Mouse (Mus musculus) liver, embryonic 16.5 days (tissue): Measurements from ENCODE around the gene Bub1b. TPM values are rescaled to one million over a fixed set of nuclear protein-coding genes. Genes with fewer than 3 reads are reported as not detected.
"Not testable (repeated sequence)": the region's sequence is repeated elsewhere in the genome, so short reads cannot be mapped to it uniquely, and the experiment has no call there.

Source experiments
- ATAC-seq: fragments of 200-750 bp; cut with Nextera tagmentation; 2 replicates; pipeline ENCODE4 v1.8.0; 2017; ENCODE audit warnings: low read depth, mild to moderate bottlenecking, moderate number of reproducible peaks, moderate library complexity
- H3K27ac ChIP-seq: fragments of 300-500 bp; sonication (generic); 2 replicates; pipeline ENCODE4 v1.5.1; 2014; ENCODE audit warnings: mild to moderate bottlenecking, low read length
- H3K27me3 ChIP-seq: fragments of 300-500 bp; sonication (generic); 2 replicates; pipeline ENCODE4 v1.6.1; 2014; ENCODE audit warnings: low read depth, low read length, mixed read lengths; ENCODE audit not compliant: control insufficient read depth, insufficient read depth
- H3K36me3 ChIP-seq: fragments of 300-500 bp; sonication (generic); 2 replicates; pipeline ENCODE4 v1.6.1; 2014; ENCODE audit warnings: mild to moderate bottlenecking; ENCODE audit not compliant: control insufficient read depth, insufficient read depth
- H3K4me1 ChIP-seq: fragments of 300-500 bp; sonication (generic); 2 replicates; pipeline ENCODE4 v1.6.1; 2014; ENCODE audit warnings: low read depth, low read length, mixed read lengths; ENCODE audit not compliant: control insufficient read depth
- H3K4me2 ChIP-seq: fragments of 300-500 bp; sonication (generic); 2 replicates; pipeline ENCODE4 v1.6.1; 2014; ENCODE audit warnings: low read depth, low read length, mixed read lengths
- H3K4me3 ChIP-seq: fragments of 300-500 bp; sonication (generic); 2 replicates; pipeline ENCODE4 v1.5.1; 2014; ENCODE audit warnings: low read depth, mild to moderate bottlenecking, low read length
- H3K9ac ChIP-seq: fragments of 300-500 bp; sonication (generic); 2 replicates; pipeline ENCODE4 v1.6.1; 2014; ENCODE audit warnings: low read depth, low read length
- H3K9me3 ChIP-seq: fragments of 300-500 bp; sonication (generic); replicated peaks from 2 replicates; pipeline ENCODE4 v1.6.1; 2016; ENCODE audit warnings: low read length; ENCODE audit not compliant: control insufficient read depth
- WGBS: fragments of 180-500 bp; shearing (Covaris S2); extraction: QIAGEN DNeasy Blood & Tissue Kit; methylation state at CpG from one replicate; pipeline ENCODE4 v1.1.7; 2014; ENCODE audit not compliant: insufficient replicate concordance; 5-methylcytosine and 5-hydroxymethylcytosine counted together
- polyA plus RNA-seq: library from polyadenylated mRNA; unstranded; fragments of >200 nt; fragmentation: Nextera tagmentation; extraction: Ambion mirVana; gene quantifications from 2 replicates; pipeline ENCODE4 v1.2.1, GENCODE M21; 2015

Bub1b gene
- polyA plus RNA-seq = 40.6 and 42.3 TPM in 2 replicates

DNA sequence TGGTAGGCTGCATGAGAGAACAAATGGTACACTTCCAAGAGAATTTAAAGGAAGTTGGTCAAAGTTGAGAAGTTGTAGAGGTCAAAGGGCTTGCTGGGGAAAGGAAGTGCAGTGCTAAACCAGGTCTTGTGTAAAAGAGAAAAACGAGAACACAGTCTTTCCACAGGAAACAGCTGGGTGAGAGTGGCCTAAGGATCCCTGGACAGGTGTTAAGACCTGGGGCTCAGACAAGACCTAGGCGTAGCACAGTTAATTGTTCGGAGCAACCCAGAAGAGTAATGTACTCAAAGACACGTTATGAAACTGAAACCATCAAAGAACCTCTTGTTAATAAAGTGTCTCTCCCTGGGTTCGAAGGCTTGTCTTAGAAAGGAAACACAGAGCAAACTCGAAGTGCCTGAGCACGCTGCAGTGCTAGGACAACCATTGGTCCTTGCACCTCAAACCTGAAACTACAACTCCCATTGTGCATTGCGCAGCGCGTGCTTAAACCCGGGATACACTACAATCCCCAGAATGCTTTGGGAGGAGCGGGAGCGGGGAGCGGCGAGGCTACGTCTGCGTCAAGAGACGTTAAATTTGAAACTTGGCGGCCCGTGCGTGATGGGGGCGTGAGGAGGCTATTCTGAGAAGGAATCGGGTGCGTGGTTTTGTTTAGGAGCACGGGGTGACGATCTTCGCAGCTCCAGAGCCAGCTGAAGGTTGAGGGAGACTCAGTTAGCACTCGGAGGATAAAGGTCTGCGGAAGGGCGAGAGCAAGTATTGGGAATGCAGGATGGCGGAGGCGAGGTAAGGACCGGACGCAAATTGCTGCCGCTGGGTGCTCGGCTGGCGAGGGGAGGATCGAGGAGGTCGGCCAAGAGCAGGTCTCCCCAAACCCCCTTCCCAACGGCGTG lies at the start of gene Bub1b:
Gene Bub1b, plus strand, starts transcription at position 539 of the 896 bp plus-strand sequence.
- H3K9me3 ChIP-seq = no peaks in the 10 kb centered on the region
- ATAC-seq = peak; percentile 97
- peak within 1 kb of the TSS; percentile 54 for H3K4me2 ChIP-seq
- H3K9ac ChIP-seq = peak within 1 kb of the TSS; percentile 92
- peak within 1 kb of the TSS; percentile 91 for H3K4me3 ChIP-seq
- WGBS = 5% methylated on average over 41 of the region's 41 CpGs
- peak within 1 kb of the TSS; percentile 54 for H3K27ac ChIP-seq
- no peaks in the 10 kb centered on the region for H3K27me3 ChIP-seq
- peaks cover 21% of the 10 kb centered on the region for H3K36me3 ChIP-seq
- H3K4me1 ChIP-seq = peaks cover 24% of the 10 kb centered on the region

DNA sequence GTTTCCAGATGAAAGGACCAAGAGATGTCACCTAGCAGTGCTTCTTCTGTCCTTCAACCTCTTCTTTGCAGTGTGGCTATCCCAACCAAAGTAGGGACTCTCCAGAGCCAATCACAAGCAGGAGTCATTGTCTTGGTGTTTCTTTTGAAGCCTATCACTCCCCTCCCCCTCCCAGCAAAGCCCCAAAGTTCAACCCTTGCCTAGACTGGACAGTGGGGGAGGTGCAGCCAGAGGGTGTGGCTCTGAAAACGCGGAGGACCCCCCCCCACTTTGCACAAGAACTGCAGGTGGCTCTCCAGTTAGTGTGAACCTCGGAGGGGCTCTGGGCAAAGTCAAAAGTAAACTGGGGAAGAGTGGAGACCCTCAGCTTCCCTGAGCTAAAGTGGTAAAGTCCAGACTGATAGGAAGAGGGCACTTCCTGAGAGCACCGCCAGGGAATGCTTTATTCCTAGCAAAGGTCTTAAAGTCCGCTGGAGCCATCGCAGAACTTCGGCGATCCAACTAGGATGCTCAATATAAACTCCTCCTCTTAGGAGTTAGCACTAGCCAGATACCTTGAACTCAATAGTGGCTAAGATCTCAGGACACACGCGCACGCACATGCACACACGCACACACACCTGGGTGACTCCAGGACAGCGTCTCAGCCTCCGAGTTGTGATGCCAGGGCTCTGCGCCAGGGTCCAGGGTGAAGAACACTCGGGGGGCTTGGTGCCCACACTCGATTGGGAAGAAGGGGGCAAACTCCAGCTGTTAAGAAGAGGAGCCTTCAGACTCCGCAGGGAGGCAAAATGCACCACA lies 49.4 kb upstream of the Bub1b start:
- Histone ChIP-seq H3K9me3 (no peaks in the 10 kb centered on the region), H3K36me3 (no peaks in the 10 kb centered on the region), H3K4me1 (peaks cover 41% of the 10 kb centered on the region), H3K9ac (peak overlapping the region; percentile 57; the same call in 1 of the 2 replicates), H3K4me3 (peak overlapping the region; percentile 68), H3K4me2 (peak overlapping the region; percentile 75), H3K27ac (no peak overlapping the region), H3K27me3 (peaks cover 18% of the 10 kb centered on the region)
- WGBS = under 1% methylated on average over 18 of the region's 18 CpGs
- ATAC-seq = no peak

DNA sequence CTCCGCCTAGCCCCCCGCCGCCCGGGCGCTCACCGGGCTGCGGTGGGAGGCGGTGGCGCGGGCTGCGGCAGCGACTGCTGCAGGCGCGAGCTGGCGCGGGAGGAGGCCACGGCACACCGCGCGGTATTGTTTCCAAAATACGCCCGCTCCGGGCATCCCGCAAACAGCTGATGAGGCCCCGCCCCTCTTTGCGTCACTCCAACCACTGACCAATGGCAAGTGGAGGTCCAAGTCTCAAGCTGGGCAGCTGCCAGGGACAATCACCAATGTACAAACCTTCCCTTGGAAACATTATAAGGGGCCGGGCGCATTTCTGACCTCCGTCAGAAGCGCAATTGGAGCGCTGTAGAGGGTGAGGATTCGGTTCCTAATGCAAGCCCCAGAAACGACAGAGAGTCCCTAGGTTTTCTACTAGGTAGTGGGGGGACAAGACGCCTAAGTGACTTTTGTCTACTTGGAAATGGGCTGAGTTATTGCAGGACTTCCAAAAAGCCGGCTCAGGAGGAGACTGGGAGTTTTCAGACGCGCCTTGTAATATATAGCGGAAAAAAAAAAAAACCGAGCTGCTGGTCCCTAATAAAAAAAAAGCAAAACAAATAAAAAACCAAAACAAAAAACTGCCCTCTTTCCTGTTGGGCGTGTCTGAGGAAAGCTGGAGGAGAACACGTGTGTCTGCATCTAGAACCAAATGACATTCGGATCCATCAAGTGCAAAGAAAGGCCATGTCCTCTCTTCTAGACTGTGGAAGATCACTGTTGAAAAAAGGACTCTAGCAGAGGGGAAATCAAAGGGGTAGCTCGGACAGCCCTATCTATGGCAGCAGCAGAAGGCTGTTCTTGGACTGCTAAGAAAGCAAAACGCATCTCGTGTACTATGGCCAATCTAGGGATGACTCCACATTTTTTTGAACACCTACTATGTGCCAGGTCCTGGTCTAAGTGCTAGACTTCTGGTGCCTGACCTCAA lies 48.2 kb upstream of the Bub1b start, which contains the start of gene Bmf:
Gene Bmf, minus strand, starts transcription at position 181 of the 967 bp plus-strand sequence.
- H3K4me3 ChIP-seq = peak within 1 kb of the TSS; percentile 68
- peak within 1 kb of the TSS; percentile 57 for H3K9ac ChIP-seq
- peaks cover 31% of the 10 kb centered on the region for H3K4me1 ChIP-seq
- no peaks in the 10 kb centered on the region for H3K36me3 ChIP-seq
- H3K9me3 ChIP-seq = no peaks in the 10 kb centered on the region
- peaks cover 18% of the 10 kb centered on the region for H3K27me3 ChIP-seq
- 1% methylated on average over 45 of the region's 45 CpGs for WGBS
- peak; percentile 76 for ATAC-seq
- H3K27ac ChIP-seq = peak within 1 kb of the TSS; percentile 33; the same call in 1 of the 2 replicates
- H3K4me2 ChIP-seq = peak within 1 kb of the TSS; percentile 75

DNA sequence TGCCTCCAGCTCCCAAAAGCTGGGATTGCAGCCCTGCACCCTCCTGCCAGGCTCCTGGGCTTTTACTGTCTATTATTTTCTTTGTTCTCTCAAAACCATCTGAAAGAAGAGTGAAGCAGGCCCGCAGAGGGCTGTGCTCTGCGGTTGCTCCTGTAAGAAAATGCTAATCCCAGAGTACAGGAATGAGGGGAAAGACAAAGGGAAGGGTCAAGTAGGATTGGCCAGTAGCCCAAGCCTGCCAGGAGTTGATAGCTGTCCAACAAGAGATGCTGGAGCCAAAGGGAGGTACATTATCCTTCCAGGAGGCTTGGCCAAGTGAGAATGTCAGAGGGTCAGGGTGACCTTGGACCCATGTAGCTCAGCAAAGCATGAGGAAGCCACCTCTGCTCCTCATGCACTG lies 46.4 kb upstream of the Bub1b start:
- peaks cover 18% of the 10 kb centered on the region for H3K27me3 ChIP-seq
- 65% methylated on average over 2 of the region's 2 CpGs for WGBS
- H3K4me3 ChIP-seq = no peak overlapping the region
- no peak overlapping the region for H3K9ac ChIP-seq
- peaks cover 19% of the 10 kb centered on the region for H3K4me1 ChIP-seq
- H3K36me3 ChIP-seq = no peaks in the 10 kb centered on the region
- H3K4me2 ChIP-seq = no peak overlapping the region
- H3K27ac ChIP-seq = no peak overlapping the region
- no peaks in the 10 kb centered on the region for H3K9me3 ChIP-seq
- no peak for ATAC-seq

DNA sequence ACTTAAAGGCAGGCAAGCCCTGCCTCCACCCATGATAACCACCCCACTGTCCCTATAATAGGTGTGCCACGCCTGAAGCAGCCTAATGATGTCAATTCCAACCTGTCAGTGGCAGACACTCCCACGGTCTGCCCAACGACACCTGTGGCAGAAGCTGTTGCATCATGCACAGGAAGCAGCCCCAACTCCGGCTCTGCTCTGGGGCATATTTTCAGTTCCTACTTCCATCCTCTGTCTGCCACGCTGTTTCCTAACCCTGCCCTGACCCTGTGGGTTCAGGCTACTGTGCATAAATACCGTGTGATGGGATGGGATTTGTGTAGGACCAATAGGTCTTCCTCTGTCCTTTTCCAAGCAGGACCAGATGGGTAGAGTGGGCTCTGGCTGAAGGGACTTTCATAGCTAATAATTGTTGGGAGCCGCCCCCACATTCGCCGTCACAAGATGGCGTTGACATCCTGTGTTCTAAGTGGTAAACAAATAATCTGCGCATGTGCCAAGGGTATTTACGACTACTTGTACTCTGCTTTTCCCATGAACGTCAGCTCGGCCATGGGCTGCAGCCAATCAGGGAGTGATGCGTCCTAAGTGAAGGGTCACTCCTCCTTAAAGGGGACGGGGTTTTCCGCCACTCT lies 43.5 kb upstream of the Bub1b start:
- Histone ChIP-seq H3K4me3 (peak overlapping the region; percentile 65), H3K9ac (peak overlapping the region; percentile 65), H3K27ac (peak overlapping the region; percentile 85), H3K4me2 (peak overlapping the region; percentile 50)
- 42% methylated on average over 15 of the region's 17 CpGs for WGBS
- H3K27me3 ChIP-seq, H3K36me3 ChIP-seq, H3K4me1 ChIP-seq, H3K9me3 ChIP-seq: not testable (repeated sequence)
- peak; percentile 78 for ATAC-seq

DNA sequence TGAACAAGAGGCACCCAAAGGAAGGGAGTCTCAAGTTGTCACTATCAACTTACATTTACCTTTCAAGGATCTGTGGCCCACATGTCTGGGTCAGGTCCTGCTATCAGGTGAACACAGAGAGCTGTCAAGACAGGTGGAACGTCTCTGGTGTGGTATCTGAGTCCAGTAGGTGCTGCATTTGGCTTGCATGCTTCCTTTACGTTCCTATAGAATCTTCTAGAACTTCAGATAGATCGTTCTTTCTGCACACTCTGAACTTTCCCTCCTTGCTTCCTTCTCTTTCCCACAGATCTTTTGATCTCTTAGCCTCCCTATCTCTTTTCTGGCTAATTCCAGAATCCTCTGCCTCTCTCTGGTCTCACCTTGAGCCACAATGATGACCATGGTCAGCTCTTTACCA lies 39.6 kb upstream of the Bub1b start:
- WGBS = 66% methylated on average over 3 of the region's 3 CpGs
- no peak for ATAC-seq
- H3K9ac ChIP-seq = no peak overlapping the region

DNA sequence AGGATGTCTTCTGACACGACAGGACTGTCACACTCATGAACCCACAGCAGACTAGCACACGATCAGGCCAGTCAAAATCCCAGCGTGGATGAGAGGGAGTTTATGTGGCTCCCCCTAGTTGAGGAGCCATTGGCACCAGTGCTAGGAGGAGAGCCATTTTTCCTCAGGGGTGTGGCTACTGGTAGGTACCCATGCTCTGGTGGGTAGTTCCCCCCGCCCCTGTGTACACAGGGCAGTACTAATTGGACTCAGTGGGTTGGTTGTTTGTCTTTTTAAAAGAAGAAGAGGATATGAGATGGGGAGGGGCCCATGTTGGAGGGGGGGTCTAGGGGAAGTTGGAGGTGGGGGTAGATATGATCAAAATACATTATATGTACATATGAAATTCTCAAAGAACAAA lies 36.0 kb upstream of the Bub1b start:
- ATAC-seq = no peak
- WGBS = 66% methylated on average over 4 of the region's 4 CpGs

More for the DNA sequence above, 39.6 kb upstream of the Bub1b start:
- Histone ChIP-seq H3K4me3 (no peak overlapping the region), H3K4me1 (no peaks in the 10 kb centered on the region; the same call in 1 of the 2 replicates), H3K27me3 (no peaks in the 10 kb centered on the region), H3K36me3 (no peaks in the 10 kb centered on the region; the same call in 1 of the 2 replicates), H3K27ac (no peak overlapping the region), H3K4me2 (no peak overlapping the region), H3K9me3 (no peaks in the 10 kb centered on the region)

DNA sequence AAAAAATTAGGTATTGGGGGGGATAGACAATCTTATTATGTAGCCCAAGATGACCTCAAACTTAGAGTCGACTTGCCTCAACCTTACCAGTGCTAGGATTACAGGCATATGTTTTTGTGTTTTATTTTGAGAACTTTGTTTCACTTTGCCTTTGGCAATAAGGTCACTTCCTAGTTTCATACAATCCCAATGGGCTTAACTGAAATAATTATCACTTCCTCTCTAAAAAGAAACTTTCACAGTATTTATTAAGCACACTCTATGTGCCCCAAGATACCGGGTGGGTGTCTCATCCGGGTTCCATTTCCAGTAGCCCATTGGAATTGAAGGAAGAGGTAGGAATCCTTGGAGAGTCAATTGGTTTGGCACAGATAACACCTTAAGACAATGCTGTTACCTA lies 35.6 kb upstream of the Bub1b start:
- no peak for ATAC-seq
- whole genome bisulfite sequencing = 78% methylated on average over 3 of the region's 3 CpGs

More for the DNA sequence above, 36.0 kb upstream of the Bub1b start:
- no peaks in the 10 kb centered on the region for H3K4me1 ChIP-seq
- H3K27me3 ChIP-seq = no peaks in the 10 kb centered on the region
- no peak overlapping the region for H3K4me3 ChIP-seq
- no peaks in the 10 kb centered on the region for H3K9me3 ChIP-seq
- no peak overlapping the region for H3K4me2 ChIP-seq
- H3K27ac ChIP-seq = no peak overlapping the region
- no peak overlapping the region for H3K9ac ChIP-seq
- H3K36me3 ChIP-seq = no peaks in the 10 kb centered on the region; the same call in 1 of the 2 replicates

More for the DNA sequence above, 35.6 kb upstream of the Bub1b start:
- no peak overlapping the region for H3K4me2 ChIP-seq
- H3K27me3 ChIP-seq = no peaks in the 10 kb centered on the region
- no peaks in the 10 kb centered on the region for H3K4me1 ChIP-seq
- no peaks in the 10 kb centered on the region for H3K9me3 ChIP-seq
- H3K27ac ChIP-seq = no peak overlapping the region
- H3K9ac ChIP-seq = no peak overlapping the region
- H3K4me3 ChIP-seq = no peak overlapping the region
- H3K36me3 ChIP-seq = no peaks in the 10 kb centered on the region; the same call in 1 of the 2 replicates
